ENCODE assay signal across 22 mouse cellular contexts in the genomic region with DNA sequence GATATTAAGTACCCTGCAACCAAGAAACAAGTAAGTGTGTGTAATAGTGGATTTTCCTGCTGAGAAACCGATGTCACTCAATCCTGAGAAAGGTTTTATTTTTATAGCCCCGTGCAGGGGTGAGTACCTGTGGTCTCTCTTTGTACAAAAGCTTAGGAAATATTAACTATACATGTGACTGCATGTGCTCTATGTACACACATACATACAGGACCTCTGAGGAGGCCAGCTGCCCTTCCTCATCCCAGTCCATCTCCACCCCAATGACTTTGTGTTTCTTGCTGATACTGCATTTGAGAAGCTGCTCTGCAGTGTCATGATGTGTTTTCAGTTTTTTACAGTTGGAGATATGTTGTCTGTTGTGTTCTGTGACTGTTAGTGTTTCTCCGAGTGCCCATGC. TPM values are rescaled to one million over a fixed set of nuclear protein-coding genes. Genes with fewer than 3 reads are reported as not detected.
A peak's percentile ranks its signal among the peaks of the same experiment; 100 is the strongest.
DNase-seq lines count a peak whose midpoint lies in the region; ATAC-seq lines count a peak whose summit lies in the region.
"Had no signal": no experiment of that assay in that cellular context is flagged by ENCODE, and none has a peak within 500 bp of the region (broad histone marks: within the 10 kb centered on the region; RNA-seq: fewer than 3 reads in every experiment).

No protein-coding gene starts in this region.

- H3K27me3 ChIP-seq in heart, embryonic 10.5 days (ENCODE audit: insufficient read depth, poor library complexity, severe bottlenecking) = no peaks in the 10 kb centered on the region
- no peaks in the 10 kb centered on the region for H3K27me3 ChIP-seq in hindbrain, embryonic 14.5 days (ENCODE audit: control insufficient read depth, insufficient read depth, low read length)
- no peaks in the 10 kb centered on the region for H3K27me3 ChIP-seq in hindbrain, embryonic 12.5 days
- H3K27me3 ChIP-seq in intestine, embryonic 14.5 days (replicated peaks; ENCODE audit: control insufficient read depth, insufficient read depth, low read length) = no peaks in the 10 kb centered on the region
- no peaks in the 10 kb centered on the region for H3K27me3 ChIP-seq in neural tube, embryonic 15.5 days (replicated peaks)
- H3K27me3 ChIP-seq: limb, embryonic 12.5 days; liver, embryonic 15.5 days had no signal

- peak overlapping the region; percentile 73; the same call in 1 of the 2 replicates for H3K27ac ChIP-seq in heart, embryonic 10.5 days
- peak overlapping the region; percentile 67; the same call in 1 of the 2 replicates for H3K27ac ChIP-seq in hindbrain, embryonic 14.5 days
- H3K27ac ChIP-seq in hindbrain, embryonic 12.5 days = no peak overlapping the region
- H3K27ac ChIP-seq in intestine, embryonic 14.5 days (ENCODE audit: low read depth) = peak overlapping the region; percentile 36; the same call in 1 of the 2 replicates
- H3K27ac ChIP-seq in neural tube, embryonic 15.5 days (replicated peaks) = peak overlapping the region; percentile 66; the same call in 1 of the 2 replicates
- H3K27ac ChIP-seq: left cerebral cortex, adult 2 months; limb, embryonic 12.5 days; liver, embryonic 15.5 days had no signal

- H3K9ac ChIP-seq in hindbrain, embryonic 14.5 days = no peak overlapping the region
- H3K9ac ChIP-seq in hindbrain, embryonic 12.5 days = no peak overlapping the region
- no peak overlapping the region for H3K9ac ChIP-seq in intestine, embryonic 14.5 days (ENCODE audit: low read length)
- no peak overlapping the region for H3K9ac ChIP-seq in neural tube, embryonic 15.5 days (replicated peaks)
- H3K9ac ChIP-seq: limb, embryonic 12.5 days; liver, embryonic 15.5 days; lung, embryonic 14.5 days had no signal

- 86% methylated on average over 3 of the region's 3 CpGs for WGBS in heart, embryonic 10.5 days
- 90% methylated on average over 3 of the region's 3 CpGs for WGBS in hindbrain, embryonic 14.5 days
- WGBS in hindbrain, embryonic 12.5 days = 95% methylated on average over 3 of the region's 3 CpGs
- WGBS in intestine, embryonic 14.5 days = 72% methylated on average over 3 of the region's 3 CpGs
- 86% methylated on average over 3 of the region's 3 CpGs for WGBS in neural tube, embryonic 15.5 days

- H3K9me3 ChIP-seq in heart, embryonic 10.5 days = no peaks in the 10 kb centered on the region
- H3K9me3 ChIP-seq in hindbrain, embryonic 14.5 days (ENCODE audit: control insufficient read depth, low read length) = no peaks in the 10 kb centered on the region
- no peaks in the 10 kb centered on the region for H3K9me3 ChIP-seq in hindbrain, embryonic 12.5 days (replicated peaks)
- H3K9me3 ChIP-seq in intestine, embryonic 14.5 days (ENCODE audit: control insufficient read depth, low read length) = no peaks in the 10 kb centered on the region
- H3K9me3 ChIP-seq in neural tube, embryonic 15.5 days (replicated peaks) = no peaks in the 10 kb centered on the region
- H3K9me3 ChIP-seq: G1E; limb, embryonic 12.5 days; liver, embryonic 15.5 days had no signal

- H3K4me2 ChIP-seq in hindbrain, embryonic 14.5 days (replicated peaks) = no peak overlapping the region
- H3K4me2 ChIP-seq in hindbrain, embryonic 12.5 days (replicated peaks) = no peak overlapping the region
- H3K4me2 ChIP-seq in intestine, embryonic 14.5 days (ENCODE audit: low read length) = no peak overlapping the region
- H3K4me2 ChIP-seq in neural tube, embryonic 15.5 days = no peak overlapping the region
- H3K4me2 ChIP-seq: limb, embryonic 12.5 days; liver, embryonic 15.5 days; lung, embryonic 14.5 days had no signal

- no peak for ATAC-seq in hindbrain, embryonic 14.5 days (ENCODE audit: low FRiP score)
- ATAC-seq in hindbrain, embryonic 12.5 days (ENCODE audit: low FRiP score) = no peak
- peak; percentile 72; the same call in 1 of the 2 replicates for ATAC-seq in intestine, embryonic 14.5 days (replicated peaks; ENCODE audit: low FRiP score, low TSS enrichment, low read depth)
- no peak for ATAC-seq in neural tube, embryonic 15.5 days (ENCODE audit: low FRiP score)

- H3K36me3 ChIP-seq in heart, embryonic 10.5 days = peaks cover 69% of the 10 kb centered on the region
- peaks cover 92% of the 10 kb centered on the region for H3K36me3 ChIP-seq in hindbrain, embryonic 14.5 days (replicated peaks; ENCODE audit: control insufficient read depth, insufficient read depth)
- peaks cover 69% of the 10 kb centered on the region for H3K36me3 ChIP-seq in hindbrain, embryonic 12.5 days
- peaks cover 72% of the 10 kb centered on the region for H3K36me3 ChIP-seq in intestine, embryonic 14.5 days (ENCODE audit: control insufficient read depth, insufficient read depth, low read length)
- peaks cover 60% of the 10 kb centered on the region for H3K36me3 ChIP-seq in neural tube, embryonic 15.5 days

- DNase-seq in heart, embryonic 10.5 days (ENCODE audit: low spot score) = no peak
- no peak for DNase-seq in heart, adult 18-20 months
- no peak for DNase-seq in hindbrain, embryonic 14.5 days (ENCODE audit: low spot score)
- no peak for DNase-seq in intestine, embryonic 14.5 days (ENCODE audit: low spot score)
- DNase-seq in cerebellum, adult 18-20 months = no peak
- DNase-seq: adrenal gland, adult 8-10 months; cerebellum, adult 8-10 months; cerebellum, postnatal 36 days; gastrocnemius, postnatal 36 days; heart, postnatal 10 days; kidney, adult 11 months; kidney, postnatal 14 days; lung, postnatal 14 days; midbrain, embryonic 14.5 days; thymus, postnatal 4 days had no signal

- H3K4me1 ChIP-seq in heart, embryonic 10.5 days = peaks cover 43% of the 10 kb centered on the region
- no peaks in the 10 kb centered on the region; the same call in 1 of the 2 replicates for H3K4me1 ChIP-seq in hindbrain, embryonic 14.5 days (replicated peaks; ENCODE audit: control insufficient read depth, insufficient read depth, low read length)
- H3K4me1 ChIP-seq in hindbrain, embryonic 12.5 days = 0 out of 2 replicates have a peak, but pooled peaks cover 4% of the 10 kb centered on the region
- no peaks in the 10 kb centered on the region; the same call in 1 of the 2 replicates for H3K4me1 ChIP-seq in intestine, embryonic 14.5 days (replicated peaks; ENCODE audit: control insufficient read depth, insufficient read depth, low read length)
- H3K4me1 ChIP-seq in neural tube, embryonic 15.5 days = peaks cover 9% of the 10 kb centered on the region; the same call in 1 of the 2 replicates
- H3K4me1 ChIP-seq: liver, embryonic 15.5 days had no signal

- H3K4me3 ChIP-seq in heart, embryonic 10.5 days = no peak overlapping the region
- no peak overlapping the region for H3K4me3 ChIP-seq in hindbrain, embryonic 14.5 days (replicated peaks; ENCODE audit: low read length)
- no peak overlapping the region for H3K4me3 ChIP-seq in hindbrain, embryonic 12.5 days
- H3K4me3 ChIP-seq in intestine, embryonic 14.5 days (ENCODE audit: low read depth, low read length) = no peak overlapping the region
- no peak overlapping the region for H3K4me3 ChIP-seq in neural tube, embryonic 15.5 days (replicated peaks)
- H3K4me3 ChIP-seq: left cerebral cortex, adult 2 months; limb, embryonic 12.5 days; liver, embryonic 15.5 days had no signal

RNA-seq across cellular contexts. Expression of a gene that starts 48.4 kb away (rescaled TPM):
- polyA plus RNA-seq in heart, embryonic 10.5 days (2016; fragmentation: Nextera tagmentation; extraction: Ambion mirVana) = 18.4 and 19.2 TPM in 2 replicates
- 10 to 100 TPM; 21.5 to 22.7 TPM for total RNA-seq in heart, adult 18-20 months (2021)
- polyA plus RNA-seq in hindbrain, embryonic 14.5 days (2014; fragmentation: Nextera tagmentation; extraction: Ambion mirVana) = 26.8 and 28.8 TPM in 2 replicates
- polyA plus RNA-seq in hindbrain, embryonic 12.5 days (2016; fragmentation: Nextera tagmentation; extraction: Ambion mirVana) = 27.4 and 28.7 TPM in 2 replicates
- 26.1 and 29.8 TPM in 2 replicates for polyA plus RNA-seq in intestine, embryonic 14.5 days (2014; fragmentation: Nextera tagmentation; extraction: Ambion mirVana)
- polyA plus RNA-seq in neural tube, embryonic 15.5 days (2015; fragmentation: Nextera tagmentation; extraction: Ambion mirVana) = 23.8 and 24.5 TPM in 2 replicates
